ENCODE assay signal across 28 mouse cellular contexts in the genomic region with DNA sequence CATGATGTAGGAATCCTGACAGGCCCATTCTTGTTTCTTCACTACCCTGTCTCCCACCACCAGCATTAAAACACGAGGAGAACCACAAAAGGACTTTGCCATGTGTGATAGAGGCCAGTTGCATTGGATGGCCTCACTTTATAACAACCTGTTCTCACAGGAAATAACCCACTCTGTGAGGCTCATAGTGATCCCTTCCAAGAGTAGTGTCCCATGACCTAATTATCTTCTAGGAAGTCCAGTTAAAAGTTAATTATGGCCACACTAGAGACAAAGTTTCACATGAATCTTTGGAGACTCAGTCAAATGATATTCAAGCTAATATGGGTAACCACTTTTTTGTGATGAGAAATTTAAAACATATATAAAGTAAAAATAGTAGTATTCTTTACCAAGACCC.
"Had no signal": no experiment of that assay in that cellular context is flagged by ENCODE, and none has a peak within 500 bp of the region (broad histone marks: within the 10 kb centered on the region; RNA-seq: fewer than 3 reads in every experiment).

No protein-coding gene starts in this region.

- H3K9me3 ChIP-seq: embryonic facial prominence, embryonic 10.5 days; embryonic facial prominence, embryonic 12.5 days; embryonic facial prominence, embryonic 13.5 days; embryonic facial prominence, embryonic 15.5 days; forebrain, embryonic 10.5 days; forebrain, embryonic 12.5 days; forebrain, embryonic 13.5 days; forebrain, embryonic 15.5 days had no signal

- H3K9ac ChIP-seq: embryonic facial prominence, embryonic 12.5 days; embryonic facial prominence, embryonic 13.5 days; embryonic facial prominence, embryonic 15.5 days; forebrain, embryonic 12.5 days; forebrain, embryonic 13.5 days; forebrain, embryonic 15.5 days; forebrain, postnatal 0 days had no signal

- DNase-seq: cerebellum, adult 2 months; cerebellum, adult 8-10 months; cerebellum, adult 9-10 months; cerebellum, adult 9-11 months; cerebellum, postnatal 10 days; cerebellum, postnatal 14 days; cerebellum, postnatal 25 days; cerebellum, postnatal 36 days; embryo, embryonic 11 days; forebrain, postnatal 0 days; gastrocnemius, adult 2 months; gastrocnemius, postnatal 10 days; gastrocnemius, postnatal 14 days; gastrocnemius, postnatal 25 days; gastrocnemius, postnatal 36 days; heart, adult 11 months; heart, adult 18-20 months had no signal

- ATAC-seq: forebrain, embryonic 13.5 days; forebrain, embryonic 14.5 days; forebrain, embryonic 15.5 days; forebrain, embryonic 16.5 days; forebrain, postnatal 0 days had no signal

- H3K36me3 ChIP-seq: embryonic facial prominence, embryonic 10.5 days; embryonic facial prominence, embryonic 12.5 days; embryonic facial prominence, embryonic 13.5 days; embryonic facial prominence, embryonic 15.5 days; forebrain, embryonic 10.5 days; forebrain, embryonic 12.5 days; forebrain, embryonic 15.5 days had no signal

- H3K4me3 ChIP-seq: embryonic facial prominence, embryonic 10.5 days; embryonic facial prominence, embryonic 12.5 days; embryonic facial prominence, embryonic 13.5 days; embryonic facial prominence, embryonic 15.5 days; erythroblast, embryonic 14.5 days; forebrain, embryonic 10.5 days; forebrain, embryonic 12.5 days; forebrain, embryonic 13.5 days; forebrain, embryonic 15.5 days; gastrocnemius, adult 2 months had no signal

- H3K27me3 ChIP-seq: embryonic facial prominence, embryonic 12.5 days; embryonic facial prominence, embryonic 13.5 days; embryonic facial prominence, embryonic 15.5 days; forebrain, embryonic 12.5 days; forebrain, embryonic 13.5 days; forebrain, embryonic 15.5 days had no signal

- H3K4me2 ChIP-seq: embryonic facial prominence, embryonic 12.5 days; embryonic facial prominence, embryonic 13.5 days; embryonic facial prominence, embryonic 15.5 days; forebrain, embryonic 12.5 days; forebrain, embryonic 13.5 days; forebrain, embryonic 15.5 days had no signal

- H3K4me1 ChIP-seq: embryonic facial prominence, embryonic 10.5 days; embryonic facial prominence, embryonic 12.5 days; embryonic facial prominence, embryonic 13.5 days; embryonic facial prominence, embryonic 15.5 days; forebrain, embryonic 10.5 days; forebrain, embryonic 12.5 days; forebrain, embryonic 13.5 days; forebrain, embryonic 15.5 days had no signal

- H3K27ac ChIP-seq: embryonic facial prominence, embryonic 10.5 days; embryonic facial prominence, embryonic 12.5 days; embryonic facial prominence, embryonic 13.5 days; embryonic facial prominence, embryonic 15.5 days; forebrain, embryonic 10.5 days; forebrain, embryonic 12.5 days; forebrain, embryonic 13.5 days; forebrain, embryonic 15.5 days; gastrocnemius, adult 2 months had no signal
